Mouse (Mus musculus): ENCODE data around the gene Gnas.
"Not testable (repeated sequence)": the region's sequence is repeated elsewhere in the genome, so short reads cannot be mapped to it uniquely, and the experiment has no call there.

Gnas gene

GRCm38 (mm10) chr2:174294457-174294856 lies 10.3 kb downstream of the Gnas start:
- peak; percentile 70 for DNase-seq (ENCODE audit: low spot score)

DNA sequence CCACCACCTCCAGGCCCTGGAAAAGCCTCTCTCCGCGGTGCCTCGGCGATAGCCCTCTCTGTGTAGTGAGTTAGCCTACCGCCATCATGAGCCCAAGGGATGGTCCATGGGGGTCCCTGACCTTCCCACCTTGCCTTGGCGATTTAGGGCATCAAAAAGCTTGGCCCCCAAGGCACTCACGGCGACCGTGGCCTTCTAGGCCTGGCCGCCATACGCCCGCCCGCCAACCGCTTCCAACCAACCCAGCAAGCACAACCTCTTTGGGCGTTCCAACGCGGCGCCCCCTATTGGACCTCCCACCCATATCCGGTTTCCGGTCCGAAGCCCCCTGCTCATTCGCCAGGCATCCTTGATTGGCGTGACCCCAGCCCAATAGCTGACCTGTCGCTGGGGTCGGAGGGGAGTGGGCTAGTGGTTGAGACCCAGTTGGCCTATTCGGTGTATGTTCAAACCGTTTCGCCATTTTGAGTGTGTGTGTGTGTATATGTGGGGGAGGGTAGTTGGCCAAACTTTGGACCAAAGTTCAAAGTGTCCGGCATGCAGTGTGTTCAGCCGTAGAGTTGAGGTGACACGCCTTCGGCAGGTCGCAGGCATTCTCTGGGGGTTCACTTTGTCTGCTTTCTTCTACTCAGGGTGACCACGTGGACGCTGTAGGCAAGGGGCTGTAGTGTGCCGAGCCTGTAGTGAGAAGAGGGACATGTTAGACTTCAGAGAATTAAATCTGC lies 11.2 kb downstream of the Gnas start:
- peak; percentile 95 for DNase-seq (ENCODE audit: low spot score)

GRCm38 (mm10) chr2:174295900-174296465 lies 11.9 kb downstream of the Gnas start:
- peak; percentile 59 for DNase-seq (ENCODE audit: low spot score)

DNA sequence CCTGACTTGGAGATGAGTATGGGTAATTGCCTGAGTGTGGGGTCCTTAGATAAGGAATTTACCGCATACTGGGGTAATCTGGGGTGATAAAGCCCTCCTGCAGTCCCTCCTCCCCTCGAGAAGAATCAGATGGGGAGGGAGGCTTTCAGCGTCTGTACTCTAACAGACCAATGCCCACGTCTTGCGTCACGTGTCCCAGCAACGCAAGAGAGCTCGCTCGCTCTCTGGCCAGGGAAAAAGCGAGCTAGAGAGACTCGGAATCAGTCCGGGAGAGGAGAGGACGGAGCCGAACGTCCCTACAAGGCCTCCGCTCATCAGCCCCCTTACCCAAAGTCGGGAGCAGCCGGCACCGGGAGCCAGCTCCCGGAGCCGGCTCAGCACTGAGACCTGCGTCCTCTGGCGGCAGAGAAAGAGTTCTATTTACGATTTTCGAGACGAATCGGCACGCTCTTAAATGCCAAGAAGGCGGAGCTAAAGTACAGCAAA lies 13.0 kb downstream of the Gnas start:
- DNase-seq (ENCODE audit: low spot score) = peak; percentile 73

DNA sequence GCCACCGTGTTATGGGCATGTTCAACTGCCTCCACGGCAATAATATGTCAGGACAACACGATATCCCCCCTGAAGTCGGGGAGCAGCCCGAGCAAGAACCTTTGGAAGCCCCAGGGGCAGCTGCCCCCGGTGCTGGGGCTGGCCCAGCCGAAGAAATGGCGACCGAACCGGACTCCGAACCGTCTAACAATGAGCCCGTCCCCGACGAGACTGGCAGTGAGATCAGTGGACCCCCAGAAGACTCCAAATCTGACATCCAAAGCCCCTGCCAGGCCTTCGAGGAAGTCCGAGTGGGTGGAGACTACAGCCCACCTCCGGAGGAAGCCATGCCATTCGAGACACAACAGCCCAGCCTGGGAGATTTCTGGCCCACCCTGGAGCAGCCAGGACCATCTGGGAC lies 13.7 kb downstream of the Gnas start:
- DNase-seq (ENCODE audit: low spot score) = no peak

DNA sequence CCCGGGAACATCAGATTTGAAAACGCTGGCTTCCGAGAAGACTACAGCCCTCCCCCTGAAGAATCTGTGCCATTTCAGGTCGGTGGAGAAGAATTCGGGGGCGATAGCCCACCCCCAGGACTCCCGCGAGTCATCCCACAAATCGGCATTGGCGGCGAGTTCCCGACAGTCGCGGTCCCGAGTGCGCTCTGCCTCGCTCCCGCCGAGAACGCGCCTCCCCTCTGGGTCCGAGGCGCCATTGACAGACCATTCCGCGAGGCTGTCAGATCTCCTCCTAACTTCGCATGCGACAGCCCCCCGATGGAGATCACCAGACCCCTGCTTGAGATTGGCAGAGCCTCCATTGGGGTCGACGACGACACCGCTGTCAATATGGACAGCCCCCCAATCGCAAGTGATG lies 14.4 kb downstream of the Gnas start:
- no peak for DNase-seq (ENCODE audit: low spot score)

- DNase-seq (ENCODE audit: low spot score) = no peak
Measured at GRCm38 (mm10) chr2:174299091-174299770, 15.1 kb downstream of the Gnas start.

GRCm38 (mm10) chr2:174299771-174300160 lies 15.6 kb downstream of the Gnas start:
- no peak for DNase-seq (ENCODE audit: low spot score)

DNA sequence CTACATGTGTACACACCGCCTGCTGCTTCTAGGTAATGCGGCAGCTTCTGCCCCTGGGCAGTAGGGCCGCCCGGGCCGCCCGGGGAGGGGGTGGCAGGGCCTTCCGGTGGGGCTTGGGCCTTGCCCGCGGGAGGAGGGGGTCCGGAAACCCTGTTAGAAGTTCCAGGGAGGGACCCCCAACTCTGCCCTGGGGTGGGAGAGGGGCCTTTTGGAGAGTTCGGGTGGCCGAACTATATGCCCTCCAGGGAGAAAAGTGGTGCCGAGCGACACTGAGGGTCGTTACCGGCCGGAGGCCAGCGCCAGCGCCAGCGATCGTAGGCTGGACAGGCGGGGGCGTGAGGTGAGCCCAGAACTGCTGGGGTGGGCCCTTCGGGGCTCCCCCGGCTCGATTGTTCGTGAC lies 16.1 kb downstream of the Gnas start:
- DNase-seq (ENCODE audit: low spot score) = no peak

GRCm38 (mm10) chr2:174300666-174301065 lies 16.5 kb downstream of the Gnas start:
- no peak for DNase-seq (ENCODE audit: low spot score)

GRCm38 (mm10) chr2:174302526-174302925 lies 18.4 kb downstream of the Gnas start:
- no peak for DNase-seq (ENCODE audit: low spot score)

DNA sequence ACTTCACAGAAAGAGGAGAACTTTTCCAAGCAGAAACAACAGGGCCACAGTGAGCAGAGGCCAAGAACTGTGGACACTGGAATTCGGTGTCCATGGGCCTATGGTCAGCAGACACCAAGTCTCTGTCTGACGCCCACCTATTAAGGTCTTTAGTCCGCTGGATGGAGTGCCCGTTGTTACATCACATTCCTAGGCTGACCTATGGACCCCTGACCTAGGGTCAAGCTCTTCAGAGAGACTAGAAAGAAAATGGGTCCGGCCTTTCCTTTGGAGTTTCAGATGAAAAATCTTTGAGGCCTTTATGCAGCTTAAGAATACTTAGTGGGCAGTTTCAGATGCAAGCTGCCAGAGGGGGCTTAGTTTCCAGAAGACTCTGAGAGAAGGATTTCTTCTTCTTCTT lies 21.5 kb downstream of the Gnas start:
- DNase-seq (ENCODE audit: low spot score) = peak; percentile 90

DNA sequence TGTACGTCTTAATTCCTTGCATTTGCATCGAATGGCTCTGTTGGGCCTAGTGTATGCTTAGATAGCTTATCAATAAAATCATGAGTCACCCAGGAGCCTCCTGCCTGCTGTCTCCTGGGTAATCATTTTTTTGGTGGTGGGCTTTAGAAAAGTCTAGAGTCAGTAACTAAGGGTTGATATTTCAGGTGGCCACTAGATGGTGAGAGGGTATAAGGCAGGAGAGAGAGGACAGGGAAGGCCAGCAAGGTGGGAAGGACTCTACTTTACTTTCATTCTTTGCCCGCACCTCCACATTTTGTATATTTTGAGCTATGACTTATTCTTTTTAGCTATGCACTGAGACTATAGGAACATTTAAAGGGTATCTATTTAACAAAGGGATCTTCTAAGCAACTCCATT lies 23.8 kb downstream of the Gnas start:
- DNase-seq (ENCODE audit: low spot score) = no peak

GRCm38 (mm10) chr2:174310913-174311514 lies 26.9 kb downstream of the Gnas start:
- peak; percentile 90 for DNase-seq (ENCODE audit: low spot score)

- no peak for DNase-seq (ENCODE audit: low spot score)
Measured at GRCm38 (mm10) chr2:174311613-174312012, 27.5 kb downstream of the Gnas start.

DNA sequence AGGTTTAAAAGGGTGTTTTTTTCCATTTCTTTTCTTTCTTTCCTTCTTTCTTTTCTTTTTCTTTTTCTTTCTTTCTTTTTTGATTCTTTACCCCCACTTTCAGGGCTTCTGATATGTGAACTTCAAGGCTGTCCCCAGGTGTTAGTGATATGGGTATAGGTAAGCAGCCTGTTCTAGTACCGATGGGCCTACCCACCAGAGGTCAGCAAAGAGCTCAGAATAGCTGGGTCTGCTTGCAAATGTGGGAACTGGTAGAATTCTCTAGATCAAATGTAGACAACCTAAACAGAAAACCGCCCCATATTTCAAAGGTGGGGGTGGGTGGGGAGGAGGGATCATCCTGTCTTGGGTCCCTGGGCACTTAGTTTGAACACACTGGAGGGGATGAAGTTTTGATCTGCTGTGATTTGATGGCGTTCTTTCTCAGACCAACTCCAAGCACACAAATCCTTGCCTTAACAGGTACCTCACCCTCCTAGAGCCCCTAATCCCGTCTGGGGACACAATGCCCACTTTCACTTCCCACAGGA lies 28.1 kb downstream of the Gnas start:
- DNase-seq (ENCODE audit: low spot score) = peak; percentile 84

DNA sequence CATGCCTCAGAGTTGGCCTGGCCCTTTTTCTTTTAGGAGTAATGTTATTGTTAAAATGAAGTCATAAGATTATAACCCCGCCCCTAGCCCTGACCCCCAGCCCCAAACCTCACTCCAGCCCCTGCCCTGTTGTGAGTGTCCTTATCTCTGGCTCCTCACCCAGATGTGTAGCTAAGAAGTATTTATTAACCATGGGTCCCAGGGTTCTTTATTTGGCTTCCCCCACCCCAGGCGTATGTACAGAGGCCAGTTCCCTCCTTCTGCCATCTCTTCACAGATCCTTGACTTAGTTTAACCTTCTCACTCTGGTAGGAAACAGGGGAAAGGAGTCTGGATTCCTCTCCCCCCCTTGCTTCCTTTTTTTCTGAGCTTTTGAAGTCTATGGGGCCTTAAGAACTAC lies 28.5 kb downstream of the Gnas start:
- DNase-seq (ENCODE audit: low spot score) = no peak

DNA sequence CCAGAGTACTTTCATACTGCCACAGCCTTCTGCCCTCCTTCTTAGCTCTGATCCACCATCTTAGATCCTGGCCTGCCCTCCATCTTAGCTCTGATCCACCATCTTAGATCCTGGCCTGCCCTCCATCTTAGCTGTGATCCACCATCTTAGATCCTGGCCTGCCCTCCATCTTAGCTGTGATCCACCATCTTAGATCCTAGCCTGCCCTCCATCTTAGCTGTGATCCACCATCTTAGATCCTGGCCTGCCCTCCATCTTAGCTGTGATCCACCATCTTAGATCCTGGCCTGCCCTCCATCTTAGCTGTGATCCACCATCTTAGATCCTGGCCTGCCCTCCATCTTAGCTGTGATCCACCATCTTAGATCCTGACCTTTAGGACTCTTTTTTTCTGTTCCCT lies 31.3 kb downstream of the Gnas start:
- DNase-seq (ENCODE audit: low spot score) = not testable (repeated sequence)

DNA sequence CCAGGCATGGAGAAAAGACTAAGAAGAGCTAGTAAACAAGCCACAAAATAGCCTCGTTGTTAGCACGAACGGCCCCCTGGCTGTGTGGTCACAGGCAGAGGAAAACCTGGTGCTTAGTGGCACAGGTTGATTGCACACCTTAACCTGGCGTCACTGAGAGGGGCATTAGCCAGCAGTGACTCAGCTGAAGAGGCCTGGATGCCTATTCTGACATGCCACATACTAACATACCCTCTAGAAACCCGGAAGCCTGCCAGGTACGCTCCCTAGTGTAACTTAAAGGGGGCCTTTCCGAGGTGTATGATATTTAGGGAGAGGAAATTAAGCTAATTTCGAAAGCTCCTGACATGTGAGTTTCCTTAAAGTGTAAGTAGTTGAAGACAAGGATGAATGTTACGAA lies 32.5 kb downstream of the Gnas start:
- DNase-seq (ENCODE audit: low spot score) = no peak

- DNase-seq (ENCODE audit: low spot score) = no peak
Measured at GRCm38 (mm10) chr2:174325989-174326388, 41.9 kb downstream of the Gnas start.

GRCm38 (mm10) chr2:174326481-174326880 lies 42.4 kb downstream of the Gnas start:
- DNase-seq (ENCODE audit: low spot score) = no peak

- peak; percentile 77 for DNase-seq (ENCODE audit: low spot score)
Measured at GRCm38 (mm10) chr2:174327295-174327981, 43.3 kb downstream of the Gnas start.
